Mouse (Mus musculus) liver, adult 2 months (tissue): ENCODE measurements around the gene Uba7. TPM values are rescaled to one million over a fixed set of nuclear protein-coding genes. Genes with fewer than 3 reads are reported as not detected.

ENCODE experiments used
- DNase-seq: peaks from one replicate; pipeline ENCODE4 v3.0.0-alpha.2; 2011; ENCODE audit warnings: low read depth, low spot score; ENCODE audit errors: extremely low read depth
- H3K27ac ChIP-seq: fragments of 200-500 bp; replicated peaks from 2 replicates; pipeline ENCODE4 v1.5.1; 2012; ENCODE audit warnings: low read depth, mild to moderate bottlenecking, control low read depth, inconsistent platforms, low read length; ENCODE audit not compliant: insufficient read depth
- H3K27me3 ChIP-seq: fragments of 200-500 bp; 2 replicates; pipeline ENCODE4 v1.6.1; 2012; ENCODE audit warnings: mild to moderate bottlenecking, moderate library complexity, low read length, inconsistent platforms; ENCODE audit not compliant: control insufficient read depth, insufficient read depth
- H3K36me3 ChIP-seq: fragments of 200-500 bp; 2 replicates; pipeline ENCODE4 v1.6.1; 2012; ENCODE audit warnings: low read length, inconsistent platforms; ENCODE audit not compliant: control insufficient read depth, insufficient read depth
- H3K4me1 ChIP-seq: fragments of 200-500 bp; 2 replicates; pipeline ENCODE4 v1.6.1; 2011; ENCODE audit warnings: low read length; ENCODE audit not compliant: control insufficient read depth, insufficient read depth
- H3K4me3 ChIP-seq: fragments of 200-500 bp; 2 replicates; pipeline ENCODE4 v1.5.1; 2011; ENCODE audit warnings: low read depth, mild to moderate bottlenecking, control low read depth, low read length, moderate library complexity; ENCODE audit not compliant: insufficient read depth
- H3K79me2 ChIP-seq: fragments of 200-500 bp; 2 replicates; pipeline ENCODE4 v1.6.1; 2012; ENCODE audit warnings: inconsistent platforms, mild to moderate bottlenecking, low read length, moderate library complexity; ENCODE audit not compliant: control insufficient read depth, insufficient read depth
- H3K9ac ChIP-seq: fragments of 200-500 bp; 2 replicates; pipeline ENCODE4 v1.6.1; 2012; ENCODE audit warnings: low read depth, mild to moderate bottlenecking, control low read depth, inconsistent platforms, low read length
- CTCF ChIP-seq: fragments of 200-500 bp; IDR thresholded peaks from 2 replicates; pipeline ENCODE4 v1.5.1; 2011; ENCODE audit warnings: low read depth, low read length, control low read depth
- POLR2A ChIP-seq: fragments of 200-500 bp; IDR thresholded peaks from 2 replicates; pipeline ENCODE4 v1.6.1; 2011; ENCODE audit warnings: low read length, control low read depth; ENCODE audit not compliant: insufficient read depth; ENCODE audit errors: extremely low read depth
- WGBS: fragments of 180-500 bp; shearing (Covaris S2); methylation state at CpG from one replicate; pipeline ENCODE4 v1.1.7; 2018; 5-methylcytosine and 5-hydroxymethylcytosine counted together
- polyA plus RNA-seq: library from polyadenylated mRNA; depleted of rRNA; stranded (reverse); fragments of >200 nt; gene quantifications from 2 replicates; pipeline ENCODE4 v1.2.3, GENCODE M21; 2012
- total RNA-seq: library from RNA; depleted of rRNA; stranded (reverse); fragments of >200 nt; gene quantifications from 2 replicates; pipeline ENCODE4 v1.2.3, GENCODE M21; 2014

Gene Uba7
- total and polyA plus RNA-seq, 2 experiments = 22.0 to 30.6 TPM

- H3K4me1 ChIP-seq = no peaks in the 10 kb centered on the region
- no peaks in the 10 kb centered on the region for H3K27me3 ChIP-seq
- DNase-seq = no peak
- no peaks in the 10 kb centered on the region for H3K79me2 ChIP-seq
- H3K4me3 ChIP-seq = no peak overlapping the region
- no peak overlapping the region for H3K27ac ChIP-seq
- TF ChIP-seq POLR2A = no peak
- no peak for TF ChIP-seq CTCF
- H3K36me3 ChIP-seq = no peaks in the 10 kb centered on the region
- H3K9ac ChIP-seq = no peak overlapping the region
- WGBS = 94% methylated on average over 9 of the region's 9 CpGs
These were observed 10.6 kb upstream of the Uba7 start for GRCm38 (mm10) chr9:107964681-107965080.

- no peak overlapping the region for H3K9ac ChIP-seq
These were observed 8.6 kb upstream of the Uba7 start for GRCm38 (mm10) chr9:107966676-107967075.

GRCm38 (mm10) chr9:107967437-107967836 lies 7.9 kb upstream of the Uba7 start:
- Histone ChIP-seq H3K4me1 (no peaks in the 10 kb centered on the region; the same call in 1 of the 2 replicates), H3K79me2 (no peaks in the 10 kb centered on the region), H3K4me3 (no peak overlapping the region), H3K9ac (no peak overlapping the region), H3K27ac (no peak overlapping the region), H3K36me3 (no peaks in the 10 kb centered on the region), H3K27me3 (no peaks in the 10 kb centered on the region)
- no peak for TF ChIP-seq POLR2A
- no peak for TF ChIP-seq CTCF
- DNase-seq = no peak
- WGBS = 86% methylated on average over 6 of the region's 6 CpGs

More at GRCm38 (mm10) chr9:107966676-107967075, 8.6 kb upstream of the Uba7 start:
- DNase-seq = no peak
- Histone ChIP-seq H3K27me3 (no peaks in the 10 kb centered on the region), H3K79me2 (no peaks in the 10 kb centered on the region), H3K36me3 (no peaks in the 10 kb centered on the region), H3K27ac (no peak overlapping the region), H3K4me1 (no peaks in the 10 kb centered on the region), H3K4me3 (no peak overlapping the region)
- no peak for TF ChIP-seq CTCF
- TF ChIP-seq POLR2A = no peak
- 86% methylated on average over 10 of the region's 10 CpGs for WGBS

- H3K27ac ChIP-seq = no peak overlapping the region
- no peaks in the 10 kb centered on the region; the same call in 1 of the 2 replicates for H3K4me1 ChIP-seq
These were observed 6.8 kb upstream of the Uba7 start for GRCm38 (mm10) chr9:107968531-107968930.

GRCm38 (mm10) chr9:107970311-107970710 lies 5.0 kb upstream of the Uba7 start:
- Histone ChIP-seq H3K9ac (no peak overlapping the region), H3K79me2 (no peaks in the 10 kb centered on the region), H3K36me3 (no peaks in the 10 kb centered on the region), H3K27me3 (no peaks in the 10 kb centered on the region), H3K4me3 (no peak overlapping the region), H3K4me1 (peaks cover 4% of the 10 kb centered on the region; the same call in 1 of the 2 replicates), H3K27ac (no peak overlapping the region)
- DNase-seq = no peak
- TF ChIP-seq CTCF (no peak), POLR2A (no peak)
- WGBS = 83% methylated on average over 5 of the region's 5 CpGs

More at GRCm38 (mm10) chr9:107968531-107968930, 6.8 kb upstream of the Uba7 start:
- TF ChIP-seq CTCF (no peak), POLR2A (no peak)
- Histone ChIP-seq H3K4me3 (no peak overlapping the region), H3K79me2 (no peaks in the 10 kb centered on the region), H3K36me3 (no peaks in the 10 kb centered on the region), H3K27me3 (no peaks in the 10 kb centered on the region), H3K9ac (no peak overlapping the region)
- 93% methylated on average over 7 of the region's 7 CpGs for WGBS
- DNase-seq = no peak

- Histone ChIP-seq H3K79me2 (no peaks in the 10 kb centered on the region), H3K9ac (no peak overlapping the region), H3K27me3 (no peaks in the 10 kb centered on the region), H3K36me3 (no peaks in the 10 kb centered on the region), H3K27ac (no peak overlapping the region), H3K4me1 (peaks cover 4% of the 10 kb centered on the region; the same call in 1 of the 2 replicates), H3K4me3 (no peak overlapping the region)
- WGBS = 33% methylated on average over 8 of the region's 8 CpGs
- DNase-seq = peak; percentile 79
- TF ChIP-seq POLR2A (no peak), CTCF (no peak)
These were observed 3.4 kb upstream of the Uba7 start for GRCm38 (mm10) chr9:107971690-107972541.
